Mouse (Mus musculus) splenic B cell, adult 2 months (primary cell): Measurements from ENCODE around the gene Adar.

Source experiments
- DNase-seq: peaks from one replicate; pipeline ENCODE4 v3.0.0-alpha.2; 2011; ENCODE audit warnings: low read depth, low spot score
- H3K27me3 ChIP-seq: 2 replicates; pipeline ENCODE4 v1.6.1; 2012; ENCODE audit warnings: mild to moderate bottlenecking, low read length, moderate library complexity, mixed read lengths; ENCODE audit not compliant: control insufficient read depth, poor library complexity, insufficient read depth, severe bottlenecking
- H3K36me3 ChIP-seq: 2 replicates; pipeline ENCODE4 v1.6.1; 2012; ENCODE audit warnings: mild to moderate bottlenecking, low read length, moderate library complexity, mixed read lengths; ENCODE audit not compliant: control insufficient read depth, poor library complexity, insufficient read depth, severe bottlenecking

Adar gene

DNA sequence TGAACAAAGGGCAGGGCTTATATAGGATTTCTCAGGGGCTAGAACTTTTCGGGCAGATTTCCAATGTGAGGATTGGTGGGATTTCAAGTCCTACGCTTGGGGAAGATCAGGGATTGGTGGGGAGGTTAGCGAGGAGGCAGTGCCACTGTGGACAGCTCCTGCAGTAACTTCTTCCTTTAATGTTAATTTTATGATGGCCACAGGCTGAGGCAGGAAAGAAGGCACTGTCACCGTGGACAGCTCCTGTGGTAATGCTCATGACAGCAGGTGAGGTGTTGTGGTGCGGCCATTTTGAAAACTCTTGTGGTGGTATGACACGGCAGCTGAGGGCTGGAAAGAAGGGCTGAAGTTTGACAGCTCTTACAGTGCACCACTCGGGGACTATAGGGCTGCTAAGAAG is 54.8 kb downstream of the Adar start:
- no peak for DNase-seq
- peaks cover 2% of the 10 kb centered on the region for H3K36me3 ChIP-seq

DNA sequence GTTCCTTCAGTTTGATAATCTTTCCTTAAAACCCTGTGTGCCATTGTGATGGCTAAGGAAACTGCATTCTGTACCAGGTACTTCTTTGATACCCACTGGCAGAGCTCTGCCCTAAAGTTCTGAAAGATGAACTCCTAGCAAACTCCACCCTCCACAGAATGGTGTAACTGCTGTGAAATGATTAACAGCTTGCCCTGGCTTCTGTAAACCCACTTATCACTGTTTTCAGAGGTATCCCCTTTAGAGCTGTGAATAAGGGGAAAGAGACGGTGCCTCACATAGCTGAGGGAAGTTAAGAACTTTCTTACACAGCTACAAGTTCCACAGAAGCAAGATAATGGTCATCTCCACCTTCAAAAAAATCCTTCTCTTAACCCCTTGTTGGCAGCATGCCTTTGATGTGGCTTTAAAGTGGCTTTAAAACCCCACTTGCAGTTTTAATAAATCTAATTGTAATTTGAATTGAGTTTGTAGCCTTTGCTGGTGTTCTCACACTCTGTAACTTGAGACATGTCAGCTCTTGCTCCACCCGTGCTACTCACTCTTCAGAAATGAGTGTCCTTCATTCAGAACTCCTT is 55.7 kb downstream of the Adar start:
- Histone ChIP-seq H3K36me3 (peaks cover 2% of the 10 kb centered on the region), H3K27me3 (no peaks in the 10 kb centered on the region)
- no peak for DNase-seq

More for the DNA sequence above, 54.8 kb downstream of the Adar start:
- no peaks in the 10 kb centered on the region for H3K27me3 ChIP-seq

DNA sequence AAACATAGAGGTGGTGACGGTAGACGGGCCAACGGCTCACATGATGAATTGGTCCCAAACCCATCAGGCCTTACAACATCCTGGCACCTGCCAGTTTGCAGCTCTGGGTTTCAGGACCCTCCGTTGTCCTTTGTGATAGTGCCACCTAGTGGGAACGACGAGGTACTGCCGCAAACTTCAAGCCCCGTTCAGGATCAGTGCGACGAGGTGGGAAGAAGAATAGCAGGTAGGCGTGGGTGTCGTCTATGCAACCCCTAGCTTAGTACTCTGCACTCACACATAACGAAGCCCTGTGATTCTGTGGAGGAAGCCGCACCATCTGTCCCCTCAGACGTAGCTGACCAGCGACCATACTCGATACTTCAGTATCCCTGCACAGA is 57.8 kb downstream of the Adar start:
- H3K27me3 ChIP-seq, result no peaks in the 10 kb centered on the region
- peak; percentile 95 for DNase-seq
- peaks cover 9% of the 10 kb centered on the region for H3K36me3 ChIP-seq

DNA sequence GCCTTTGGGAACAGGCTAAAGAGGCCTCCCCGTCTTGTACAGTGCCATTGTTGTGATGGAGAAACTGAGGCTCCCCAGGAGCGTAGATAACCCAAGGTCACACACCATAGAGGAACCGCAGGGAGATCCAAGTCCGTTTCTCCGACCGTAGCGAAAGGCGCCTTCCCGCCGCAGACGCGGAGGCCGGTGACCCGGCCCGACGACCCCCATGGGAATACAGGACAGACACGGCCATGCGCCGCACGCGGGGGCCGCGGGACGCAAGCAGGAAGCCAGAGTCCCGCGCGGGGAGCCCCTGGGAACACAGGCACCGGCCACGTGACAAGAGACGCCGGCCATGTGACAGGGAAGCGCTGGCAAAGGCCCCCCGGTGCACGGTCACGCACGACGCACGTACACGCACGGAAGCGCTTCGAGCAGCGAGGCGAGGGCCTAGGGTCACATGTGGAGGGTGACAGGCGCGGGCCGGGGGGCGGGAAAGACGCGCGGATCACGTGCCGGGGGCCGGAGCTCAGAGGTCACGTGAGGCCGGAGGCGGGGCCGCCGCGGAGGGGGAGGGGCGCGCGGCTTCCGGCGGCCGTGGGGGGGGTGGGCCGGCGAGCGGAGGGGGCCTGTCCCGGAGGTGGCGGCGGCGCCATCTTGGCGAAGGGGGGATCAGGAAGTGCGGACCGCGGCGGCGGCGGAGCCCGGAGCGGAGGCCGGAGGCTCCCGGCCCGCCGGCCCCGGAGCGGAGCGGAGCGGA is 58.3 kb downstream of the Adar start, which contains the start of gene Ube2q1:
Gene Ube2q1, plus strand, starts transcription at position 649 of the 742 bp plus-strand sequence.
- Histone ChIP-seq H3K27me3 (no peaks in the 10 kb centered on the region), H3K36me3 (peaks cover 9% of the 10 kb centered on the region)
- DNase-seq, result peak; percentile 98

DNA sequence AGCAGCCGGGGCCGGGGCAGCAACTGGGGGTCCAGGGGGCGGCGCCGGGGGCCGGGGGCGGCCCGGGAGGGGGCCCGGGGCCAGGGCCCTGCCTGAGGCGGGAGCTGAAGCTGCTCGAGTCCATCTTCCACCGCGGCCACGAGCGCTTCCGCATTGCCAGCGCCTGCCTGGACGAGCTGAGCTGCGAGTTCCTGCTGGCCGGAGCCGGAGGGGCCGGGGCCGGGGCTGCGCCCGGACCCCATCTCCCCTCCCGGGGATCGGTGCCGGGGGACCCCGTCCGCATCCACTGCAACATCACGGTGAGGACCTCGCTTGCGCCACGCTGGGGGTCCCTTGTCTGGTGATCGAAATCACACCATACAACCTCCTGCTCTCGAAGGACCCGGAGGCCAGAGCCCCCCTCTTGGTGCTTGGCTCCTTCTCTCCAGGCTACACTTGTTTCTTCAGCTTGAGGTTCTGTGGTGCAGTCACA is 59.0 kb downstream of the Adar start:
- peak; percentile 49 for DNase-seq
- no peaks in the 10 kb centered on the region for H3K27me3 ChIP-seq
- H3K36me3 ChIP-seq, result peaks cover 11% of the 10 kb centered on the region

DNA sequence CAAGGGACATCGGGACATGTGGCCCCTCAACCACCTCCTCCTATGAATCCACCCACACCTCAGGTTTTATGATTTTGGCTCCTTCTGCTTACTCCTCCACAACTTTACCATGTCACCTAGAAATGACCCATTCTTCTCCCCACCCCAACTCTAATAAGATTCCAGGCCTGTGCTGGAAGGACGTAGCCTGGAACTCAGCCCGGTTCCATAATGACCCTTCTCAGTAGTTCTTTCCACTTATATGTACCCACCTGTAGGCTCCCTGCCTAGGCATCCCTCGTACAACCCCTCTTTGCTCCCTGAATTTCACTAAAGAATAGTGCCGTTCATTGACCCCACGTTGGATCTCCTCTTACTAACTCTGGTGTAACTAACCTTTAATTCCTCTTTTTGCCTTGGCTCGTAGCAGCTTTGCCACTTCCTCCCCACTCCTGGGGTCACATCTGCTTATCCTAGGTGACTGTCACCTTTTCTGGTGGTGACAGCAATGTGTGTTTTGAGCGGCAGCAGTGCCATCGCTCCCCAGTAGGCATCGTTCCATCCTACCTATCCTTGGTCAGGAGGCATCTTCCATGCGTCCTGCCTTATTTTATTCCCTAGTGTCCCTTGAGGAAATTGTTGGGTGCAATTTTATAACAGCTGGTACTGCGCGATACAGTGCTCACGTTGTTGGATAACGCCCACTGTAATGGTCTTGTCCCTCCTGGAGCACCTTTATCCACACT is 59.6 kb downstream of the Adar start:
- Histone ChIP-seq H3K36me3 (peaks cover 15% of the 10 kb centered on the region), H3K27me3 (no peaks in the 10 kb centered on the region)
- DNase-seq, result peak; percentile 60

DNA sequence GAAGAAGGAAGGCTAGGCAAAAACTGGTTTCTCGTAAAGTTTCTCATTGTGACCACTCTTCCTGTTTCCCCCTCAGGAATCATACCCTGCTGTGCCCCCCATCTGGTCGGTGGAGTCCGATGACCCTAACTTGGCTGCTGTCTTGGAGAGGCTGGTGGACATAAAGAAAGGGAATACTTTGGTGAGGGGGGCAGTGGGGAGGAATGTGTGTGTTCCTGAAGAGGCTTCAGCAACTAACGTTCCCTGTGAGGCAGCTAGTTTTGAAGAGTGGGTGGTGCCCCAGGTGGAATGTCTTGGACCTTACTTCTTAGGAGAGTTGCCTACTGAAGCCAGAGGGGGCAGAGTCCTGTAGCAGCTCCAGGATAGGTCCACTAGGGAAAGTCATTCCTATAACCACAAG is 61.2 kb downstream of the Adar start:
- no peak for DNase-seq
- Histone ChIP-seq H3K27me3 (no peaks in the 10 kb centered on the region), H3K36me3 (peaks cover 22% of the 10 kb centered on the region)

DNA sequence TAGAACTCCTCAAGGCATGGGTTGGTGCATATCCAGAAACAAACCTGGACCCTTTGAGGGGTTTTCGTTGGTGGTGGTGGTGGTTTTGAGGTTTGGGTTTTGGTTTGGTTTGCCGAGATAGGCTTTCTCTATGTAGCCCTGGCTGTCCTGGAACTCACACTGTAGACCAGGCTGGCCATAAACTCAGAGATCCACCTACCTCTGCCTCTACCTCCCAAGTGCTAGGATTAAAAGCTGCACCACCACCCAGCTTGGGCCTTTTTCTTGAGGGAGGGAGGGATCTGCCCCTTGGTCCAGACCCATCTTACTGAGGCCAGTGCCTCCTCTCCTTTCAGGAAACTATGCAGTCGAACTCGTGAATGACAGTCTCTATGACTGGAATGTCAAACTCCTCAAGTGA is 65.3 kb downstream of the Adar start:
- Histone ChIP-seq H3K27me3 (no peaks in the 10 kb centered on the region), H3K36me3 (peaks cover 31% of the 10 kb centered on the region)
- DNase-seq, result no peak

DNA sequence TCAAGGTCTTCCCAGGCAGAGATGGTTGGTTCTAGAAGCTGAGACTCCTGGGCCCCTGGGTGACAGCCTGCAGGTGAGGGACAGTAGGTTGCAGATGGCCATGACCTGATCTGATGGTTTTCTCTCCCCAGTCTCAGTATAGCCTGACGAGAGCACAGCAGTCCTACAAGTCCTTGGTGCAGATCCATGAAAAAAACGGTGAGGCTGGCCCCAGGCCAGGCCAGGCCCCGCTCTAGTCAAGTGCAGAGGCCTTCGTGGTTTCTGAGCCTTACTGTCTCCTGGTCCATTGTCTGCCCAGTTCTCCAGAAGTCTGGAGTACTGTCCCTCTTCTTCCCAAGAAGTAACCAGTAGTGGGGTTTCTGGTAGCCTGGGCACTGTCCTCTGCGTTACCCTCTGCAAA is 66.8 kb downstream of the Adar start:
- H3K27me3 ChIP-seq, result no peaks in the 10 kb centered on the region
- DNase-seq, result no peak
- peaks cover 26% of the 10 kb centered on the region for H3K36me3 ChIP-seq

DNA sequence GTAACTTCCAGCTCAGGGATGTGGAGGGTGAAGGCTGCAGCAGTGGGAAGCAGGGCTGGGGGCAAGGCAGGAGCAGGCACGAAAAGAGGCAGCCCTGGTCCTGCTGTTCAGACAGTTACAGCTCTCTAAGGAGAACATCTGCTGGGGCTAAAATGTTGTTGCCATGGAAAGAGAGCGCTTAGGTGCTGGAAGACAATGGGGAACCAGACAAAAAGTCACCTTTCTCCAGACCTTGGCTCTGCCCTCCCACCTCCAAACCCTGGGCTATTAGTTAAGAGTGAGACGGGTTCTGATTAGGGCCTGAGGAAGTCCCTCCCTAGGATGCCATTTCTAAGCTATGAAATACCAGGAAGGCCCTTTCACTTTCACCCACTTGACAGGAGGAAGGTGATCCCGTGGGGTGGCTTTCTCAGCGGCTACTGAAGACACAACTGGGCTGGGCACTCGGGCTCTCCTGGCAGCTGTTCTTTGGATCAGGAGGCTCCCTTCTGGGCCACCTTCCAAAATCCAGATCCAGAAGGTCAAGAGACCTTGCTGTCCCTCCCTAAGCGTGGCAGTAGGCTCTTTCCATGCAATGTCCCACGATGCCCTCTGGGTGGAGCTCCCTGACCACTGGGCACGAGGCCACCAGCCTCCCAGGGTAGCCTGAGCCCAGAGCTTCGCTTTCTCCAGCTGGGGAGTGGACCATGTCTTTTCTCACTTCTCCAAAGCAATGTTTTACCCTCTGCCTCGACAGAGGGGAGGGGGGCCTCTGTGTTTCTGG is 70.3 kb downstream of the Adar start:
- no peaks in the 10 kb centered on the region for H3K27me3 ChIP-seq
- DNase-seq, result peak; percentile 73
- H3K36me3 ChIP-seq, result peaks cover 14% of the 10 kb centered on the region

DNA sequence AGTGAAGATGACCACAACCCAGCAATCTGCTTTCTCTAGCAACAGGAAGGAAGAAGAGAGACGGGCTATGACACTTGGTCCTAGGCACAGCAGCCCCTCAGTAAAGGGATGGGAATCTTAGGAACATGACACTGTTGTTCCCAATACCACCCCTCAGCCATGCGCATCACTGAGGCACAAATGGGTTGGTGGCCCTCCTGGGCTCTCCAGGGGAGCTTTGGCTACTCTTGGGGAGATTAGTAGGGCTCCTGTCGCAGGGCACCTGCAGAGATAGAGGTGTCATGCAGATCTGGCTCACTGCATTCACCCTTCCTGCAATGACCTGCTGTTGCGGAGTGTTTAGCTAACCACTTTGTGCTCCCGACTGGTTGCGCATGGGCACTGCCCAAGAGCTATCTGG is 71.5 kb downstream of the Adar start:
- no peaks in the 10 kb centered on the region for H3K27me3 ChIP-seq
- H3K36me3 ChIP-seq, result peaks cover 8% of the 10 kb centered on the region; the same call in 1 of the 2 replicates
- no peak for DNase-seq

DNA sequence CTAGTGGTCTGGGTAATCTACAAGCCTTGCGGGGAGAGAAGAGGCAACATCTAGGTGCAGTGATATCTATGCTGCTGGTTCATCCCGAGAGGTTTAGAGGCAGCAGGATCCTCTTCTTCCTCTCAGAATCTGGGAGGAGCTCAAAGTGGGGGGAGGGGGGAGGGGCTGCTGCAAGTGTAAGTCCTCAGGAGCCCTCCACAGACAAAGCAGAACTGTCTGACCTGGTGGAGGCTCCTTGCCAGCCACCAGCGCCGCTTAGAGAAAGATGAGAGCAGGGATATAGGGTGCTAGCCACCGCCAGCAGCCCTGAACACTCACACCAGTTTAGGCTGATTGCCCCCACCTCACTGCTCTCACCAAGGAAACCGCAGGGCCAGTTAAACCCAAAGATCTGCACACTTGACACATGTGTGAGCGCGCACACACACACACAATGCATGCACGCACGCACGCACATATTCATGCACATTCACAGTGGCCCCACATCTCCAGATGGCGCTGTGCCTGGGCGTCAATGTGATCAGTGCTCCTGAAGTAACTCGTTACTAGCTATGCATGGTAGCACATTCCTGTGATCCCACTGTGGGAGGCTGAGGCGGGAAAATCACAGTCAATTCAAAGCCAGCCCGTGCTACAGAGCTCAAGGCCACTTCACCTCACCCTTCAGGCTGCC is 74.0 kb downstream of the Adar start:
- H3K27me3 ChIP-seq, result no peaks in the 10 kb centered on the region
- no peaks in the 10 kb centered on the region for H3K36me3 ChIP-seq
- no peak for DNase-seq

DNA sequence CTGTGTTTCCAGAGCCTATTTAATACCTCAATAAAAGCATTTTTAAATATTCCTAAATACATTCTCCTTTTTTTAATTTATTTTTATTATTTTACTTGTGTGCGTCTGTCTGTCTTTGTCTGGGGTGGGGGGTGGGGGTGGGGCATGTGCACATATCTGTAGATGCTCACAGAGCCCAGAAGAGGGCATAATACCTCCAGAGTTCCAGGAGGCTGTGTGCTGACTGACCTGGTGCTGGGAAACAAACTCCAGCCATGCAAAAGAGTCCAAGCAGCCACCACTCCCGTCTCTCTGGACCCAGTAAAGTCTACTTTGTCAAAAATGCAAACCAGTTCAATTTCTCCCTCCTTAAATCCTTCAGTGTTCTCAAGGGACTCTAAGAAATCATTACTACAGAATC is 79.8 kb downstream of the Adar start:
- Histone ChIP-seq H3K27me3 (no peaks in the 10 kb centered on the region), H3K36me3 (no peaks in the 10 kb centered on the region)
- DNase-seq, result no peak

DNA sequence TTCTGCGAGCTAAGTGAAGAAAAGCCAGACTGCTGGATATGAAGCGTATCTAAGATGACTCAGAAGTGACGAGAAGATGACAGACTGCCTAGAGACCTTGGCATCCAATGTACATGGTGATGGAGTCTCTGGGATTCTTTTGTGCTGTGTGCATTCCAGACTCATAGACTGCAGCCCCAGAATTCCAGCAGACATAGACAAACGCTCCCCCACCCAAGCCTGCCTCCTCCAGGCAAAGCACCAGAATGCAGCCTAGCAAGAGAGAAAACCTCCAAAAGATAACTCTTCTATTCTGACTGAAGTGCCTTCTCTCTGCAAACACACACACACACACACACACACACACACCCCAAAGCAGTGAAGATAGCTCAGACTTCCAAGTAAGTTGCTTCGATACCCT is 80.9 kb downstream of the Adar start:
- Histone ChIP-seq H3K36me3 (no peaks in the 10 kb centered on the region), H3K27me3 (no peaks in the 10 kb centered on the region)
- no peak for DNase-seq
